Mouse (Mus musculus) midbrain, embryonic 11.5 days (tissue): ENCODE data around the gene Fxyd3. TPM values are rescaled to one million over a fixed set of nuclear protein-coding genes. Genes with fewer than 3 reads are reported as not detected.

ENCODE experiments used
- ATAC-seq: fragments of 200-750 bp; cut with Nextera tagmentation; 2 replicates; pipeline ENCODE4 v1.8.0; 2017; ENCODE audit warnings: moderate TSS enrichment, moderate library complexity; ENCODE audit not compliant: low FRiP score
- DNase-seq: peaks from one replicate; pipeline ENCODE4 v3.0.0; 2015; ENCODE audit warnings: low spot score; ENCODE audit errors: missing footprints
- H3K27ac ChIP-seq: fragments of 300-500 bp; sonication (generic); 2 replicates; pipeline ENCODE4 v1.5.1; 2014; ENCODE audit warnings: low read depth, low read length
- H3K27me3 ChIP-seq: fragments of 300-500 bp; sonication (generic); 2 replicates; pipeline ENCODE4 v1.6.1; 2014; ENCODE audit warnings: mild to moderate bottlenecking, low read length, moderate library complexity, mixed read lengths; ENCODE audit not compliant: control insufficient read depth, insufficient read depth
- H3K36me3 ChIP-seq: fragments of 300-500 bp; sonication (generic); 2 replicates; pipeline ENCODE4 v1.6.1; 2014; ENCODE audit warnings: mild to moderate bottlenecking, low read length, moderate library complexity, mixed read lengths; ENCODE audit not compliant: control insufficient read depth, insufficient read depth
- H3K4me1 ChIP-seq: fragments of 300-500 bp; sonication (generic); 2 replicates; pipeline ENCODE4 v1.6.1; 2014; ENCODE audit warnings: low read length; ENCODE audit not compliant: control insufficient read depth, insufficient read depth
- H3K4me2 ChIP-seq: fragments of 300-500 bp; sonication (generic); 2 replicates; pipeline ENCODE4 v1.6.1; 2014; ENCODE audit warnings: mild to moderate bottlenecking, moderate library complexity
- H3K4me3 ChIP-seq: fragments of 300-500 bp; sonication (generic); 2 replicates; pipeline ENCODE4 v1.5.1; 2014; ENCODE audit warnings: low read depth, low read length
- H3K9ac ChIP-seq: fragments of 300-500 bp; sonication (generic); 2 replicates; pipeline ENCODE4 v1.6.1; 2014; ENCODE audit warnings: low read length
- H3K9me3 ChIP-seq: fragments of 300-500 bp; sonication (generic); 2 replicates; pipeline ENCODE4 v1.6.1; 2016; ENCODE audit warnings: low read length; ENCODE audit not compliant: control insufficient read depth
- WGBS: fragments of 180-500 bp; shearing (Covaris S2); extraction: QIAGEN DNeasy Blood & Tissue Kit; methylation state at CpG from one replicate; pipeline ENCODE4 v1.1.7; 2014; 5-methylcytosine and 5-hydroxymethylcytosine counted together
- polyA plus RNA-seq: library from polyadenylated mRNA; unstranded; fragments of >200 nt; fragmentation: Nextera tagmentation; extraction: Ambion mirVana; gene quantifications from 2 replicates; pipeline ENCODE4 v1.2.1, GENCODE M21; 2014

Gene Fxyd3
- polyA plus RNA-seq, 1 experiment from 2014 or later, result 2.3 TPM

DNA sequence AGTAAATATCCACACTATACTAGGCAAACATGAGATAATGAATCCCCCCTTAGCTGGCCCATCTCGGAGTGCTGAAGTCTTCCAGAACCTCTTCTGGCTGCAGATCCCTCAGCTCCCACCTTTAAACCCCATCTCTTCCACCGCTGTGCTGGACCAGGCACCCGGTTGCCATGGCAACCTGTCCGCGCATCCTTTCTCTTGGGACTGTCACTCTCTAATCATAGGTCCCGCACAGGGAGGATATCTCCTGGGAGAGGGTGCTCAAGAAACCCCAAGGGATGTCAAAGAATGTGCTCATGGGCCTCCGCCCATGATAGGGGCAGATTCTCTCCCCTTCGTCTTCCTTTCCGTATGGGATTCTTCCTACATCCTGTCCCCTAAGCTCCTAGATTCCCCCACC is 25.6 kb downstream of the Fxyd3 start:
- DNase-seq, result no peak
- Histone ChIP-seq H3K4me1 (peaks cover 32% of the 10 kb centered on the region), H3K36me3 (no peaks in the 10 kb centered on the region), H3K27ac (no peak overlapping the region), H3K4me2 (peak overlapping the region; percentile 5), H3K9me3 (no peaks in the 10 kb centered on the region), H3K4me3 (peak overlapping the region; percentile 2), H3K9ac (no peak overlapping the region), H3K27me3 (peaks cover 53% of the 10 kb centered on the region)
- ATAC-seq, result 0 out of 2 replicates have a peak, but pooled peaks have one; percentile 18
- WGBS, result 2% methylated on average over 9 of the region's 9 CpGs

GRCm38 (mm10) chr7:31050487-31050886 is 26.0 kb downstream of the Fxyd3 start:
- Histone ChIP-seq H3K36me3 (no peaks in the 10 kb centered on the region), H3K27ac (no peak overlapping the region), H3K4me1 (peaks cover 31% of the 10 kb centered on the region), H3K9me3 (no peaks in the 10 kb centered on the region), H3K9ac (no peak overlapping the region; the same call in 1 of the 2 replicates), H3K4me3 (peak overlapping the region; percentile 11), H3K4me2 (peak overlapping the region; percentile 36), H3K27me3 (peaks cover 53% of the 10 kb centered on the region)
- 6% methylated on average over 6 of the region's 6 CpGs for WGBS
- DNase-seq (no peak), ATAC-seq (no peak)

GRCm38 (mm10) chr7:31049846-31050281 is 26.6 kb downstream of the Fxyd3 start:
- no peak overlapping the region for H3K27ac ChIP-seq
- 2% methylated on average over 14 of the region's 15 CpGs for WGBS
- peak overlapping the region; percentile 9; the same call in 1 of the 2 replicates for H3K9ac ChIP-seq
- peaks cover 29% of the 10 kb centered on the region for H3K4me1 ChIP-seq
- H3K4me3 ChIP-seq, result peak overlapping the region; percentile 11; the same call in 1 of the 2 replicates
- peak; percentile 53 for ATAC-seq
- H3K27me3 ChIP-seq, result peaks cover 53% of the 10 kb centered on the region
- no peaks in the 10 kb centered on the region for H3K9me3 ChIP-seq
- H3K4me2 ChIP-seq, result peak overlapping the region; percentile 36
- no peaks in the 10 kb centered on the region for H3K36me3 ChIP-seq
- DNase-seq, result no peak

DNA sequence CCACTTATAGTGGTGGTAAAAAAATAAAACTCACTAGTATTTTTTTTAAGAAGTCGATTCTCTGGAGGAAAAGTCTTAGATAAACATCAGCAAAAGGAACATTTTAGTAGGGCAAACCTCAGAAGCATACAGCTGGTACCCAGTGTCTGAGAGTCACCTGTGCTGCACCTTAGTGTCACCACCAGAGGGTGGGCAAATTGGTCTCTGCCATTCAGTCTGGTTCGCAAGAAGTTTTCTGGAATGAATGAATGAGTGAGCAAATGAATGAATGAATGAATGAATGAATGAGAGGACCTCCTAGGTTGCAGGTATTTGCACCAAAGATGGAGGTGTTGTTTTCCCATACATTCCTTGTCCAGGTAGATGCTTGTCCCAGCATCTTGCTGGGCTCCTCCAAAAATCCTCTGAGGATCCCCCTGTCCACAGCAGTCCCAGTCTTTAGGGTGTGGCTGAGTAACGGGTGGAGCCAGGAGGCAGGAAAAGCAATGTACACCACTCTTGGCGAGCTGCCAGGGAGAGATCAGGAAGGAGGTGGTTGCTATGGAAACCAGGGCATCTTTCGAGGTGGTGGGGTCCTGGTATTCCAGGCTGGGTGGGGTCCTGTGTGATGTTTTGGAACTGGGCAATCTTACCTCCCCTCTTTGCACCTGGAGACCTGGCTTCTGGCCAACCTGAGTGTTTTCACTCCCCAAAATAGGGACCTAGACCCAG is 27.2 kb downstream of the Fxyd3 start:
- DNase-seq, result no peak
- no peaks in the 10 kb centered on the region for H3K9me3 ChIP-seq
- WGBS, result 16% methylated on average over 5 of the region's 5 CpGs
- H3K27me3 ChIP-seq, result peaks cover 50% of the 10 kb centered on the region
- H3K4me1 ChIP-seq, result peaks cover 29% of the 10 kb centered on the region
- no peak for ATAC-seq
- H3K27ac ChIP-seq, result no peak overlapping the region
- no peak overlapping the region for H3K9ac ChIP-seq
- H3K4me2 ChIP-seq, result peak overlapping the region; percentile 36; the same call in 1 of the 2 replicates
- H3K36me3 ChIP-seq, result no peaks in the 10 kb centered on the region
- no peak overlapping the region for H3K4me3 ChIP-seq

GRCm38 (mm10) chr7:31042431-31042910 is 34.0 kb downstream of the Fxyd3 start, which contains the start of gene Fxyd5:
Fxyd5 (minus strand) TSS chr7:31042481.
- Histone ChIP-seq H3K9ac (no peak within 1 kb of the TSS), H3K27ac (no peak within 1 kb of the TSS), H3K27me3 (peaks cover 7% of the 10 kb centered on the region), H3K9me3 (no peaks in the 10 kb centered on the region), H3K36me3 (no peaks in the 10 kb centered on the region), H3K4me2 (peak within 1 kb of the TSS; percentile 27; the same call in 1 of the 2 replicates), H3K4me1 (no peaks in the 10 kb centered on the region), H3K4me3 (peak within 1 kb of the TSS; percentile 5; the same call in 1 of the 2 replicates)
- WGBS, result 32% methylated on average over 10 of the region's 10 CpGs
- ATAC-seq (no peak), DNase-seq (no peak)

- ATAC-seq (no peak), DNase-seq (no peak)
- H3K4me1 ChIP-seq, result no peaks in the 10 kb centered on the region
- H3K36me3 ChIP-seq, result no peaks in the 10 kb centered on the region
- 3% methylated on average over 26 of the region's 28 CpGs for whole genome bisulfite sequencing
- H3K9ac ChIP-seq, result no peak overlapping the region
- H3K27me3 ChIP-seq, result peaks cover 7% of the 10 kb centered on the region
- no peak overlapping the region for H3K27ac ChIP-seq
- H3K4me3 ChIP-seq, result peak overlapping the region; percentile 5; the same call in 1 of the 2 replicates
- H3K9me3 ChIP-seq, result no peaks in the 10 kb centered on the region
- peak overlapping the region; percentile 27; the same call in 1 of the 2 replicates for H3K4me2 ChIP-seq
Observed at GRCm38 (mm10) chr7:31041662-31042315, 34.7 kb downstream of the Fxyd3 start.

GRCm38 (mm10) chr7:31041023-31041407 is 35.5 kb downstream of the Fxyd3 start:
- WGBS, result 42% methylated on average over 8 of the region's 8 CpGs
- Histone ChIP-seq H3K4me3 (no peak overlapping the region), H3K9me3 (no peaks in the 10 kb centered on the region), H3K4me2 (no peak overlapping the region), H3K27ac (no peak overlapping the region), H3K9ac (no peak overlapping the region), H3K4me1 (no peaks in the 10 kb centered on the region), H3K27me3 (peaks cover 7% of the 10 kb centered on the region), H3K36me3 (no peaks in the 10 kb centered on the region)
- DNase-seq (no peak), ATAC-seq (no peak)

- Histone ChIP-seq H3K27ac (no peak overlapping the region), H3K4me3 (no peak overlapping the region), H3K4me1 (no peaks in the 10 kb centered on the region), H3K9ac (no peak overlapping the region), H3K36me3 (no peaks in the 10 kb centered on the region), H3K4me2 (no peak overlapping the region), H3K9me3 (no peaks in the 10 kb centered on the region), H3K27me3 (peaks cover 7% of the 10 kb centered on the region)
- no peak for DNase-seq
- 77% methylated on average over 12 of the region's 12 CpGs for WGBS
- ATAC-seq, result no peak
Observed at GRCm38 (mm10) chr7:31040281-31041022, 36.1 kb downstream of the Fxyd3 start.
